Mouse (Mus musculus): ENCODE measurements at regions not wholly inside any gene's neighbourhood (a gene's known extent, or its start where the extent isn't known, plus 50 kb on each side); places are given as distances from the start of the nearest gene placed in this dataset.

DNA sequence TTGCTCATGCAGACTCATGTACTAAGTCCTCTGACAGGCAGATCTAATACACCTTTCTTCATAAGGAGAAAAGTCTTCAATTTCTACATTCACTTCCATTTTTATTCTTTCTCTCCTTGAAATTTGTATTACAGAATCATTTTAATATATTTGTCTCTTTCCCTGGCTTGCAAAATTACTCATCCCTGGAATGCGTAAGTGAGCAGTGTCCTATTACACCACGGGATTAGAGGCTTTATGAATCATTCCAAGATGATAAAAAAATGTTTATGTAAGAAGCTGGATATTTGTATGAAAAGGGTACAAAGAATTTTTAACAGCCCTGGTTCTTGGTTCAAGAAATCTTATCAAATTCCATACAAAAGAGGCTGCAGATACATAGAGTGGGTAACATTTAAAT lies 83.6 kb upstream of the Mbnl1 start:
- H3K9ac ChIP-seq (replicated peaks; ENCODE audit: low read length), result no peak overlapping the region
- no peak overlapping the region for H3K4me3 ChIP-seq (replicated peaks; ENCODE audit: low read depth, low read length)
- WGBS, result 79% methylated on average over 2 of the region's 2 CpGs
- ATAC-seq (ENCODE audit: low FRiP score, low TSS enrichment) (no peak), DNase-seq (no peak)
- no peaks in the 10 kb centered on the region for H3K9me3 ChIP-seq (ENCODE audit: control insufficient read depth, low read length)
- H3K27me3 ChIP-seq (ENCODE audit: control insufficient read depth, insufficient read depth, low read length), result no peaks in the 10 kb centered on the region
- H3K4me1 ChIP-seq (ENCODE audit: control insufficient read depth, insufficient read depth, low read length), result no peaks in the 10 kb centered on the region
- no peak overlapping the region for H3K27ac ChIP-seq (replicated peaks; ENCODE audit: low read depth, low read length)
- H3K4me2 ChIP-seq (ENCODE audit: low read length), result no peak overlapping the region
- H3K36me3 ChIP-seq (ENCODE audit: control insufficient read depth, insufficient read depth, low read length), result no peaks in the 10 kb centered on the region

DNA sequence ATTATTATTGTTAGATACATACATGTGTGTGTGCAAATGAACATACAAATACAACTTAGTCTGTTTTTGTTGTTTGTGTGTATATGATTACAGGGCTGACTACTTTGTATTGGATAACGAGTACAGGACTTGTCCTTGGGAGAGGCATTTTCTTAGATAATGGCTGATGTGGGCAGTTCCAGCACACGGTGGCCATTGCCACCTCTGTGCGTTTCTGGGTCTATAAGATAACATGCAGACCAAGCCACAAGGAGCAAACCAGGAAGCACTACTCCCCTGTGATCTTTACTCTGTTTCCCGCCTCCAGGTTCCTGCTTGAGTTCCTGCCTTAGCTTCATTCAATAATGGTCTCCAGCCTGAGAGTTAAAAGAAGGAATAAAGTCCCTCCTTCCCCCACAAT lies 77.3 kb upstream of the Mbnl1 start:
- DNase-seq, result no peak
- H3K4me2 ChIP-seq (ENCODE audit: low read length), result no peak overlapping the region
- no peak for ATAC-seq (ENCODE audit: low FRiP score, low TSS enrichment)
- no peak overlapping the region for H3K27ac ChIP-seq (replicated peaks; ENCODE audit: low read depth, low read length)
- no peaks in the 10 kb centered on the region for H3K9me3 ChIP-seq (ENCODE audit: control insufficient read depth, low read length)
- H3K4me1 ChIP-seq (ENCODE audit: control insufficient read depth, insufficient read depth, low read length), result no peaks in the 10 kb centered on the region
- H3K9ac ChIP-seq (replicated peaks; ENCODE audit: low read length), result no peak overlapping the region
- no peaks in the 10 kb centered on the region for H3K36me3 ChIP-seq (ENCODE audit: control insufficient read depth, insufficient read depth, low read length)
- WGBS, result 90% methylated on average over 4 of the region's 4 CpGs
- H3K27me3 ChIP-seq (ENCODE audit: control insufficient read depth, insufficient read depth, low read length), result no peaks in the 10 kb centered on the region
- H3K4me3 ChIP-seq (replicated peaks; ENCODE audit: low read depth, low read length), result no peak overlapping the region

DNA sequence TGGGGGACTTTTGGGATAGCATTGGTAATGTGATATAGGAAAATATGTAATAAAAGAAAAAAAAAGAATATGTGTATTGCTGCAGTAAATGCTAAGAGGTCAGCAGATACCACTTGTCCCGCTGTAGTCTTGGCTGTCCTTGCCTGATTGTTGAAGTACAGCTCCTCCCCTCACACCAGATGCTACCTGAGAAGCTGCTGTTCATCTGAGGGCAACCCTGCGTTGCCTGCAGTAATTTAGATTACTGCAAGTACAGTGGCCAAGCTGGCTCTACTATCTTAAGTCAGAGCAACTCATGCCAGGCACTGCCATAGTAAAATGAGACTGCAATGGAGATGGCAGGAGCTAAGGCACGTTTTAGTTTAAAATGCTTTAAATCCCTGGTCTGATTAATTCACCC lies 75.7 kb upstream of the Mbnl1 start:
- ATAC-seq (ENCODE audit: low FRiP score, low TSS enrichment) (no peak), DNase-seq (no peak)
- H3K9ac ChIP-seq (replicated peaks; ENCODE audit: low read length), result no peak overlapping the region
- 90% methylated on average over 3 of the region's 3 CpGs for WGBS
- H3K27ac ChIP-seq (replicated peaks; ENCODE audit: low read depth, low read length), result no peak overlapping the region
- H3K9me3 ChIP-seq (ENCODE audit: control insufficient read depth, low read length), result no peaks in the 10 kb centered on the region
- H3K4me3 ChIP-seq (replicated peaks; ENCODE audit: low read depth, low read length), result no peak overlapping the region
- no peak overlapping the region for H3K4me2 ChIP-seq (ENCODE audit: low read length)
- H3K4me1 ChIP-seq (ENCODE audit: control insufficient read depth, insufficient read depth, low read length), result no peaks in the 10 kb centered on the region
- H3K36me3 ChIP-seq (ENCODE audit: control insufficient read depth, insufficient read depth, low read length), result no peaks in the 10 kb centered on the region
- H3K27me3 ChIP-seq (ENCODE audit: control insufficient read depth, insufficient read depth, low read length), result no peaks in the 10 kb centered on the region

DNA sequence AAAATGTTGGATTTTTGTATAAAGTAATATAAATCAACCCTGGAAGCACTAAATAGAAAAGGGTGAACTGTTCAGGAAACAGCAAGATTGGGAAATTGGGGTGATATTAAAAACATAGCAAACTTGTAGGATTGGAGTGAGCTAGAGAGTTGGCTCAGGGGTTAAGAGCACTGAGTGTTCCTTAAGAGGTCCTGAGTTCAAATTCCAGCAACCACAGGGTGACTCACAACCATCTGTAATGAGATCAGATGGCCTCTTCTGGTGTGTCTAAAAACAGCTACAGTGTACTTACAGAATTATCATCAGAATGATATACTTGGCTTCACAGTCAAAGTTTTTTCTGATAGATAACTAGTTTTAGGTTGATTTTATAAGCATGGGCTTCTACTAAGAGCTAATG lies 73.8 kb upstream of the Mbnl1 start:
- H3K36me3 ChIP-seq (ENCODE audit: control insufficient read depth, insufficient read depth, low read length), result no peaks in the 10 kb centered on the region
- no peaks in the 10 kb centered on the region for H3K27me3 ChIP-seq (ENCODE audit: control insufficient read depth, insufficient read depth, low read length)
- no peak overlapping the region for H3K4me3 ChIP-seq (replicated peaks; ENCODE audit: low read depth, low read length)
- no peak for ATAC-seq (ENCODE audit: low FRiP score, low TSS enrichment)
- no peak overlapping the region for H3K9ac ChIP-seq (replicated peaks; ENCODE audit: low read length)
- H3K4me1 ChIP-seq (ENCODE audit: control insufficient read depth, insufficient read depth, low read length), result no peaks in the 10 kb centered on the region
- H3K9me3 ChIP-seq (ENCODE audit: control insufficient read depth, low read length), result no peaks in the 10 kb centered on the region
- DNase-seq, result no peak
- H3K4me2 ChIP-seq (ENCODE audit: low read length), result no peak overlapping the region
- H3K27ac ChIP-seq (replicated peaks; ENCODE audit: low read depth, low read length), result no peak overlapping the region

DNA sequence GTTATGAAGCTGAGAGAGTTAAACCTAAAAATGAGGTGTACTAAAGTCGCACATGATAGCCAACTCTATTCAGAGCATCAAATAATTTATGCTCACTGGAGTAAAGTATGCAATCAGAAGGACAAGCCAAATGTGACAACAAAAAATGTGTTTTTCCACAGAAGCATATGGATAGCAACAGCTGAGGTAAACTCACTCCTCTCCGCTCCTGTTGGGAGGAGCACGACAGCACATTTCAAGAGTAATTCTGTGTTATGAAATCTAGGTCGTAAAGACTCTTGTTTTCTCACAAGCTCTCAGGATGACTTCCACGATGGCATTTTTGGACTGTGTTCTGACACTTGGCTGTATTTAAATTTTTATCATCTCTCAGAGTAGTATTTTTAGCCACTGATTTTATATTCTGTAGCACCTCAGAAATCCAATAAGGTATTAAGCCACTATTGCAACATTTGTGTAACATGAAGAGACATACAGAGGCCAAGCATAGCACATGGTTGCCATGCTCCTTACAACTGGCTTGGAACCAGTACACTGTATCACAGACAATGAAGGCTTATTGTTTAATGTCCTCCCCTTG lies 70.3 kb upstream of the Mbnl1 start:
- Histone ChIP-seq H3K9ac (replicated peaks; ENCODE audit: low read length) (no peak overlapping the region), H3K27me3 (ENCODE audit: control insufficient read depth, insufficient read depth, low read length) (no peaks in the 10 kb centered on the region), H3K36me3 (ENCODE audit: control insufficient read depth, insufficient read depth, low read length) (no peaks in the 10 kb centered on the region), H3K4me2 (ENCODE audit: low read length) (no peak overlapping the region), H3K27ac (replicated peaks; ENCODE audit: low read depth, low read length) (no peak overlapping the region), H3K4me3 (replicated peaks; ENCODE audit: low read depth, low read length) (no peak overlapping the region), H3K9me3 (ENCODE audit: control insufficient read depth, low read length) (no peaks in the 10 kb centered on the region), H3K4me1 (ENCODE audit: control insufficient read depth, insufficient read depth, low read length) (no peaks in the 10 kb centered on the region)
- no peak for DNase-seq
- ATAC-seq (ENCODE audit: low FRiP score, low TSS enrichment), result no peak
- WGBS, result 88% methylated on average over 5 of the region's 5 CpGs

DNA sequence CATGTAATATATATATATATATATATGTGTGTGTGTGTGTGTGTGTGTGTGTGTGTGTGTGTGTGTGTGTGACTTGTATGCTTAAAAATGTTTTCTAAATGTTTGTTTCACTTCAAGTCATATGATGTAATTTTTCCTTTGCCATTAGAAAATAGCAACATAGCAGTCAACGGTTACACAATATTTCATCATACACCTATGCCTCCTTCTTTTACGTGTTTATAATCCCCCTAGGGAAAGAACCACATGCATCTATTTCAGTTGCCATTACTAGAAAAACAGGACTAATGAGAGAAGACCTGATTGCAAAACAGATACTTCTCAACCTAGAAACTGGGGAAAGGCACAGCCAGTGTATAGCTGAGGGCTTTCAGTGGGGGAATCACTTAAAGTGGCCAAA lies 65.2 kb upstream of the Mbnl1 start:
- 85% methylated on average over 2 of the region's 2 CpGs for WGBS
- H3K36me3 ChIP-seq (ENCODE audit: control insufficient read depth, insufficient read depth, low read length), result no peaks in the 10 kb centered on the region
- no peak overlapping the region for H3K4me2 ChIP-seq (ENCODE audit: low read length)
- ATAC-seq (ENCODE audit: low FRiP score, low TSS enrichment) (no peak), DNase-seq (no peak)
- H3K9ac ChIP-seq (replicated peaks; ENCODE audit: low read length), result no peak overlapping the region
- H3K27me3 ChIP-seq (ENCODE audit: control insufficient read depth, insufficient read depth, low read length), result no peaks in the 10 kb centered on the region
- H3K9me3 ChIP-seq (ENCODE audit: control insufficient read depth, low read length), result no peaks in the 10 kb centered on the region
- H3K27ac ChIP-seq (replicated peaks; ENCODE audit: low read depth, low read length), result no peak overlapping the region
- H3K4me3 ChIP-seq (replicated peaks; ENCODE audit: low read depth, low read length), result no peak overlapping the region
- no peaks in the 10 kb centered on the region for H3K4me1 ChIP-seq (ENCODE audit: control insufficient read depth, insufficient read depth, low read length)

DNA sequence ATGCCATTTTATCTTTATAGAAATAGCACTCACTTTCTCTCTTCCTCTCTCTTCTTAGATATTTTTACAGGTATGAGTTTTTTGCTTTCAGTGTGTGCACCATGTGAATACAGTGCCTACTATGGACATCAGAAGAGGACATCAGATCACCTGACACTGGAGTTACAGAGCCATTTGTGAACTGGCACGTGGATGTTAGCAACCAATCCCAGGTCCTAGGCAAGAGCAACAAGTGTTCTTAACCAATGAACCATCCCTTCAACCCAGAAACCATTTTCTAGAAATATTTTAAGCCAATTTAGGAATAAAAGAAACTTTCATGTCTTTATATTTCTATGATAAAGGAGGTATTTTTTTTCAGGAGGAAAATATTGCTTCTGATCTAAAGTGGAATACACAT lies 64.7 kb upstream of the Mbnl1 start:
- DNase-seq (no peak), ATAC-seq (ENCODE audit: low FRiP score, low TSS enrichment) (no peak)
- no peak overlapping the region for H3K4me3 ChIP-seq (replicated peaks; ENCODE audit: low read depth, low read length)
- no peaks in the 10 kb centered on the region for H3K9me3 ChIP-seq (ENCODE audit: control insufficient read depth, low read length)
- H3K4me1 ChIP-seq (ENCODE audit: control insufficient read depth, insufficient read depth, low read length), result no peaks in the 10 kb centered on the region
- no peaks in the 10 kb centered on the region for H3K27me3 ChIP-seq (ENCODE audit: control insufficient read depth, insufficient read depth, low read length)
- H3K36me3 ChIP-seq (ENCODE audit: control insufficient read depth, insufficient read depth, low read length), result no peaks in the 10 kb centered on the region
- 63% methylated on average over 1 of the region's 1 CpGs for WGBS
- no peak overlapping the region for H3K9ac ChIP-seq (replicated peaks; ENCODE audit: low read length)
- H3K27ac ChIP-seq (replicated peaks; ENCODE audit: low read depth, low read length), result no peak overlapping the region
- no peak overlapping the region for H3K4me2 ChIP-seq (ENCODE audit: low read length)

DNA sequence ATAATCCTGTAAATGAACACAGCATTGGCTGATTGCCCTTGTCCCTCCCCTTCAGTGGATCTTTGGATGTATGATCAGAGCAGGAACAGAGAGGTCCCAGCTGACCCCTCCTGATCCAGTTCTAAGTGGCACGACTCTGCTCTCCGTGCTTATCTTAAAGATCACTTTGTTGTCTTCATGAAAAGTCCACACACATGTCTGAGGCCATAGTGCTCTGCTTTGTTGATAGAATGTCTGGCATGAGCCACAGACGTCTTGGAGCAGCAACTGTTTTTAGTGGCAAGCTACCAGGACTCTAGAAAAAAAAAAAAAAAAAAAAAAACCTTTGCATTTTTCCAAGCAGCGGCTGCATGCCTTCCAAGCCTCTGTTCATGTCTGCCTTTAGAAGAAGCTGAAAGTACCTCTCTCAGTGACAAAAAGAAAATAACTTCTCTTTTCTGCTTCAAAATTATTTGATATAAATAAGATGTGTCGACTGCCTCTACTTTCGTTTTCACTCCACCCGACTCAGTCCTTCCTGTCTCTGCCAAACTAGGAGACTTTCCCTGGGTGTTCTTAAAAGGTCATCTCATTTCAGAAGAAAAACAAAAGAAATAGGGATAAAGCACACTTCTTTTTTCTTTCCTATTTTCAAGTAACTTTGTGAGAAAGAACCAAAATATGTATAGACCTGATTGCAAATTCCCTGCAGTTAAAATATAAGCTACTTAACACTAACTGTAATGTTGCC lies 63.9 kb upstream of the Mbnl1 start:
- H3K27ac ChIP-seq (replicated peaks; ENCODE audit: low read depth, low read length), result no peak overlapping the region
- ATAC-seq (ENCODE audit: low FRiP score, low TSS enrichment), result no peak
- no peaks in the 10 kb centered on the region for H3K9me3 ChIP-seq (ENCODE audit: control insufficient read depth, low read length)
- no peaks in the 10 kb centered on the region for H3K4me1 ChIP-seq (ENCODE audit: control insufficient read depth, insufficient read depth, low read length)
- no peaks in the 10 kb centered on the region for H3K36me3 ChIP-seq (ENCODE audit: control insufficient read depth, insufficient read depth, low read length)
- H3K27me3 ChIP-seq (ENCODE audit: control insufficient read depth, insufficient read depth, low read length), result no peaks in the 10 kb centered on the region
- H3K4me2 ChIP-seq (ENCODE audit: low read length), result no peak overlapping the region
- peak; percentile 1 for DNase-seq
- H3K4me3 ChIP-seq (replicated peaks; ENCODE audit: low read depth, low read length), result no peak overlapping the region
- H3K9ac ChIP-seq (replicated peaks; ENCODE audit: low read length), result no peak overlapping the region
- WGBS, result 58% methylated on average over 7 of the region's 7 CpGs

DNA sequence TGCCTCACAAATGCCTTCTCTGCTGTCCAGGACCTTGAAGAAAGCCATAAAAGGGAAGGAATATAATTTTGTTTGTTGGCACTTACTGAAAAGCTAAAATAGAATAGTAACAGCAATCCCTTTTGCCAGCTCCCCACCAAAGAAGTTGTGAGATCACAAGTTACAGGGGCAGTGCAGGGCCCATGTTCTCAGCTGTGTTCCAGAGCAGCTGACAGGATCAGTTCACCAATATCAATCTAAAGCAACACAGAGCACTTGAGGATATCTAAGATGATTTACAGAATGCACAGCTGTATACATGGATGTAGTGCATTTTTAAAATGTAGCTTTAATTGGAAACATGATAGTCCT lies 63.4 kb upstream of the Mbnl1 start:
- H3K4me1 ChIP-seq (ENCODE audit: control insufficient read depth, insufficient read depth, low read length), result no peaks in the 10 kb centered on the region
- no peak overlapping the region for H3K9ac ChIP-seq (replicated peaks; ENCODE audit: low read length)
- ATAC-seq (ENCODE audit: low FRiP score, low TSS enrichment) (no peak), DNase-seq (no peak)
- H3K36me3 ChIP-seq (ENCODE audit: control insufficient read depth, insufficient read depth, low read length), result no peaks in the 10 kb centered on the region
- no peak overlapping the region for H3K27ac ChIP-seq (replicated peaks; ENCODE audit: low read depth, low read length)
- no peak overlapping the region for H3K4me3 ChIP-seq (replicated peaks; ENCODE audit: low read depth, low read length)
- no peaks in the 10 kb centered on the region for H3K9me3 ChIP-seq (ENCODE audit: control insufficient read depth, low read length)
- H3K27me3 ChIP-seq (ENCODE audit: control insufficient read depth, insufficient read depth, low read length), result no peaks in the 10 kb centered on the region
- H3K4me2 ChIP-seq (ENCODE audit: low read length), result no peak overlapping the region
